Mouse (Mus musculus) heart, embryonic 13.5 days (tissue): Measurements from ENCODE around the gene Herc2. TPM values are rescaled to one million over a fixed set of nuclear protein-coding genes. Genes with fewer than 3 reads are reported as not detected.

Source experiments
- ATAC-seq: fragments of 200-750 bp; cut with Nextera tagmentation; 2 replicates; pipeline ENCODE4 v1.8.0; 2017; ENCODE audit warnings: moderate TSS enrichment; ENCODE audit not compliant: insufficient number of reproducible peaks, low FRiP score, low TSS enrichment; ENCODE audit errors: extremely low read depth
- H3K27ac ChIP-seq: fragments of 300-500 bp; sonication (generic); replicated peaks from 2 replicates; pipeline ENCODE4 v1.5.1; 2015; ENCODE audit warnings: moderate library complexity, mild to moderate bottlenecking, inconsistent platforms
- H3K27me3 ChIP-seq: fragments of 300-500 bp; sonication (generic); replicated peaks from 2 replicates; pipeline ENCODE4 v1.6.1; 2015; ENCODE audit warnings: mild to moderate bottlenecking, inconsistent platforms
- H3K36me3 ChIP-seq: fragments of 300-500 bp; sonication (generic); 2 replicates; pipeline ENCODE4 v1.6.1; 2015; ENCODE audit warnings: mild to moderate bottlenecking, inconsistent platforms
- H3K4me1 ChIP-seq: fragments of 300-500 bp; sonication (generic); 2 replicates; pipeline ENCODE4 v1.6.1; 2015; ENCODE audit warnings: inconsistent platforms
- H3K4me2 ChIP-seq: fragments of 300-500 bp; sonication (generic); 2 replicates; pipeline ENCODE4 v1.6.1; 2015; ENCODE audit warnings: inconsistent platforms, mild to moderate bottlenecking, moderate library complexity
- H3K4me3 ChIP-seq: fragments of 300-500 bp; sonication (generic); 2 replicates; pipeline ENCODE4 v1.5.1; 2015; ENCODE audit warnings: moderate library complexity, mild to moderate bottlenecking, inconsistent platforms
- H3K9ac ChIP-seq: fragments of 300-500 bp; sonication (generic); 2 replicates; pipeline ENCODE4 v1.6.1; 2015; ENCODE audit warnings: inconsistent platforms, mild to moderate bottlenecking, moderate library complexity
- H3K9me3 ChIP-seq: fragments of 300-500 bp; sonication (generic); 2 replicates; pipeline ENCODE4 v1.6.1; 2016; ENCODE audit warnings: inconsistent platforms
- WGBS: fragments of 180-500 bp; shearing (Covaris S2); methylation state at CpG from one replicate; pipeline ENCODE4 v1.1.7; 2015; ENCODE audit warnings: mixed read lengths; 5-methylcytosine and 5-hydroxymethylcytosine counted together
- polyA plus RNA-seq: library from polyadenylated mRNA; unstranded; fragments of >200 nt; fragmentation: Nextera tagmentation; extraction: Ambion mirVana; gene quantifications from 2 replicates; pipeline ENCODE4 v1.2.1, GENCODE M21; 2015

Gene Herc2
- polyA plus RNA-seq, 1 experiment from 2014 or later: 14.3 TPM

DNA sequence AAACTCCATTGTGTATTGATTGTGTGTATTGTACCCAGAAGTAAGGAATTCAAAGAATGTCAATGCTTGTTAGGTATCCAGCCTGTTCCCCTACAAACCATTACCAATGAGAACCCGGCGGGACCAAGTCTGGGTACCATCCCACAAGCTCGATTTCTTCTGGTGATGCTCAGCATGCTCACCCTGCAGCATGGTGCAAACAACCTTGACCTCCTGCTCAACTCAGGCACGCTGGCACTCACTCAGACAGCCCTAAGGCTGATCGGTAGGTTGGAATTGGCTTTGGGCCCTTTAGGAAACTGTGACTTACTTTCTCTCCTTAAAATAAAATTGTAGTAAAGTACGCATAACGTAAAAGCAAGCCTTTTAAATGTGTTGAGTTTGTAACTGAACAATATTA, 88.7 kb downstream of the Herc2 start:
- peaks cover 74% of the 10 kb centered on the region for H3K36me3 ChIP-seq
- ATAC-seq: no peak

DNA sequence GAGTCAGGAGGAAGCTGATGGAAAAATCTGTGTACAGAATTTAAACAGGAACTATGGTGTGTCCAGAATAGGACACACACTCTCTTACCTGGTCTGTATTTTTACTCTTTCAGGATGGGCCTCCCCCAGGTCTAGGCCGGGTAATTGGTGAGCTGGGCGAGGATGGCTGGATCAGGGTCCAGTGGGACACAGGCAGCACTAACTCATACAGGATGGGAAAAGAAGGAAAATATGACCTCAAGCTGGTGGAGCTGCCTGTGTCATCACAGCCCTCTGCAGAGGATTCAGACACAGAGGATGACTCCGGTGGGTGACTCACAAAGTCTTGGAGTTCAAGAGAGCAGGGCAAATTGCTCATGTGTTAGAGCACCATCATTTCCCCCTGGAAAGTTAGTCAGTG, 96.4 kb downstream of the Herc2 start:
- H3K4me2 ChIP-seq: no peak overlapping the region
- no peak overlapping the region for H3K9ac ChIP-seq
- no peaks in the 10 kb centered on the region for H3K4me1 ChIP-seq
- H3K27ac ChIP-seq: no peak overlapping the region
- whole genome bisulfite sequencing: 91% methylated on average over 3 of the region's 3 CpGs
- no peak for ATAC-seq
- peaks cover 75% of the 10 kb centered on the region for H3K36me3 ChIP-seq
- H3K27me3 ChIP-seq: no peaks in the 10 kb centered on the region
- H3K4me3 ChIP-seq: no peak overlapping the region
- H3K9me3 ChIP-seq: no peaks in the 10 kb centered on the region

More for the DNA sequence above, 88.7 kb downstream of the Herc2 start:
- Histone ChIP-seq H3K4me1 (no peaks in the 10 kb centered on the region), H3K9me3 (no peaks in the 10 kb centered on the region), H3K27me3 (no peaks in the 10 kb centered on the region), H3K4me2 (no peak overlapping the region), H3K27ac (no peak overlapping the region), H3K9ac (no peak overlapping the region), H3K4me3 (no peak overlapping the region)
- WGBS: 89% methylated on average over 7 of the region's 7 CpGs

DNA sequence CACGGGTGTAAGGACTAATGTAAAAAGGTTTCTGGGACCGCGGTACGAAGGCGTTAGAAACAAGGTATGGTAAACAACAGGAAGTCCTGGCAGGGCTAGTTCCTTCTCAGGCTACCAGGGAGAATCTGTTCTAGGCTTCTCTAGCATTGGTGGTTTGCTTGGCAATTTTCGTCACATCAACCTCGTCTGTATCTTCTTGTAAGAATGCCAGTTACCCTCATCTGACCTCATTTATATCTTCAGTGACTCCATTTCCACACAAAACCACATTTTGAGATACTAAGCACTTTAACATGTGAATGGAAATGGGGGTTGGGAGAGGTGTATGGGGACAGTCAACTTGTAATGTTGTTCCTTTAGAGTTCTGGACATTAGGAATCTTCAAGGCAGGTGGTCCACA, 98.9 kb downstream of the Herc2 start:
- no peak for ATAC-seq
- Histone ChIP-seq H3K9ac (no peak overlapping the region), H3K27me3 (no peaks in the 10 kb centered on the region), H3K4me2 (no peak overlapping the region), H3K36me3 (peaks cover 88% of the 10 kb centered on the region), H3K4me1 (no peaks in the 10 kb centered on the region), H3K27ac (no peak overlapping the region), H3K9me3 (no peaks in the 10 kb centered on the region), H3K4me3 (no peak overlapping the region)
- 89% methylated on average over 7 of the region's 7 CpGs for WGBS

GRCm38 (mm10) chr7:56151885-56152676, 102.1 kb downstream of the Herc2 start:
- H3K27me3 ChIP-seq: no peaks in the 10 kb centered on the region

GRCm38 (mm10) chr7:56153161-56153560, 103.2 kb downstream of the Herc2 start:
- H3K27ac ChIP-seq: no peak overlapping the region
- peaks cover 91% of the 10 kb centered on the region for H3K36me3 ChIP-seq
- ATAC-seq: no peak
- H3K9me3 ChIP-seq: no peaks in the 10 kb centered on the region
- H3K4me3 ChIP-seq: no peak overlapping the region
- H3K27me3 ChIP-seq: no peaks in the 10 kb centered on the region
- H3K9ac ChIP-seq: no peak overlapping the region
- WGBS: 90% methylated on average over 9 of the region's 9 CpGs
- H3K4me1 ChIP-seq: no peaks in the 10 kb centered on the region
- H3K4me2 ChIP-seq: no peak overlapping the region

More at GRCm38 (mm10) chr7:56151885-56152676, 102.1 kb downstream of the Herc2 start:
- H3K9ac ChIP-seq: no peak overlapping the region
- no peak for ATAC-seq
- H3K4me2 ChIP-seq: no peak overlapping the region
- no peaks in the 10 kb centered on the region for H3K4me1 ChIP-seq
- peaks cover 91% of the 10 kb centered on the region for H3K36me3 ChIP-seq
- H3K4me3 ChIP-seq: no peak overlapping the region
- no peak overlapping the region for H3K27ac ChIP-seq
- H3K9me3 ChIP-seq: no peaks in the 10 kb centered on the region
- 90% methylated on average over 16 of the region's 16 CpGs for WGBS

GRCm38 (mm10) chr7:56153625-56154024, 103.6 kb downstream of the Herc2 start:
- no peak for ATAC-seq
- Histone ChIP-seq H3K4me2 (no peak overlapping the region), H3K4me1 (no peaks in the 10 kb centered on the region), H3K27ac (no peak overlapping the region), H3K9ac (no peak overlapping the region), H3K36me3 (peaks cover 92% of the 10 kb centered on the region), H3K4me3 (no peak overlapping the region), H3K9me3 (no peaks in the 10 kb centered on the region), H3K27me3 (no peaks in the 10 kb centered on the region)
- WGBS: 87% methylated on average over 12 of the region's 12 CpGs

GRCm38 (mm10) chr7:56163316-56163715, 113.3 kb downstream of the Herc2 start:
- H3K27me3 ChIP-seq: no peaks in the 10 kb centered on the region
- no peaks in the 10 kb centered on the region for H3K4me1 ChIP-seq
- no peak overlapping the region for H3K4me2 ChIP-seq
- peaks cover 53% of the 10 kb centered on the region for H3K36me3 ChIP-seq
- no peak for ATAC-seq
- no peak overlapping the region for H3K4me3 ChIP-seq
- WGBS: 90% methylated on average over 4 of the region's 4 CpGs
- H3K9me3 ChIP-seq: no peaks in the 10 kb centered on the region
- H3K27ac ChIP-seq: no peak overlapping the region
- H3K9ac ChIP-seq: no peak overlapping the region

GRCm38 (mm10) chr7:56168713-56169112, 118.7 kb downstream of the Herc2 start:
- no peaks in the 10 kb centered on the region for H3K9me3 ChIP-seq
- no peak overlapping the region for H3K9ac ChIP-seq
- no peak overlapping the region for H3K4me3 ChIP-seq
- peaks cover 57% of the 10 kb centered on the region for H3K36me3 ChIP-seq
- 74% methylated on average over 7 of the region's 7 CpGs for WGBS
- no peak overlapping the region for H3K27ac ChIP-seq
- H3K4me1 ChIP-seq: no peaks in the 10 kb centered on the region
- H3K27me3 ChIP-seq: no peaks in the 10 kb centered on the region
- ATAC-seq: no peak
- H3K4me2 ChIP-seq: no peak overlapping the region

GRCm38 (mm10) chr7:56177371-56177770, 127.4 kb downstream of the Herc2 start:
- Histone ChIP-seq H3K9me3 (no peaks in the 10 kb centered on the region), H3K36me3 (peaks cover 41% of the 10 kb centered on the region), H3K9ac (no peak overlapping the region), H3K27ac (no peak overlapping the region), H3K4me1 (no peaks in the 10 kb centered on the region), H3K4me2 (no peak overlapping the region), H3K27me3 (no peaks in the 10 kb centered on the region), H3K4me3 (no peak overlapping the region)
- WGBS: 75% methylated on average over 3 of the region's 3 CpGs
- ATAC-seq: no peak

DNA sequence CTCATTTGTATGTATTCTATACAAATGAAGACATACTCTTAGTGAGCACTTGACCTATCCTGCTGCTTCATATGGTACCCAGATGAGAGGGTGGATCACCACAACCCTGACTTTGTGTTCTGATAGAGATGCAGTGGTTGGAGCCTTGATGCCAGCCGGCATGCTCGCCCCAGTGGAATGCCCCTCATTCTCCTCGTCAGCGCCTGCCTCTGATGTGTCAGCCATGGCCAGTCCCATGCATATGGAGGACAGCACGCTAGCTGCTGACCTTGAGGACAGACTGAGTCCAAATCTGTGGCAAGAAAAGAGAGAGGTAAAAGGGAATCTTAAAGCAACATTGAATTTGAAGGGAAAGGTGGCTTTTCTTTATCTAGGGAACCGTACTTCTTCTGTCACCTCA, 141.0 kb downstream of the Herc2 start:
- Histone ChIP-seq H3K9me3 (no peaks in the 10 kb centered on the region), H3K4me1 (no peaks in the 10 kb centered on the region), H3K4me2 (no peak overlapping the region), H3K27ac (no peak overlapping the region), H3K36me3 (peaks cover 75% of the 10 kb centered on the region), H3K9ac (no peak overlapping the region), H3K27me3 (no peaks in the 10 kb centered on the region), H3K4me3 (no peak overlapping the region)
- ATAC-seq: no peak
- WGBS: 68% methylated on average over 6 of the region's 6 CpGs

DNA sequence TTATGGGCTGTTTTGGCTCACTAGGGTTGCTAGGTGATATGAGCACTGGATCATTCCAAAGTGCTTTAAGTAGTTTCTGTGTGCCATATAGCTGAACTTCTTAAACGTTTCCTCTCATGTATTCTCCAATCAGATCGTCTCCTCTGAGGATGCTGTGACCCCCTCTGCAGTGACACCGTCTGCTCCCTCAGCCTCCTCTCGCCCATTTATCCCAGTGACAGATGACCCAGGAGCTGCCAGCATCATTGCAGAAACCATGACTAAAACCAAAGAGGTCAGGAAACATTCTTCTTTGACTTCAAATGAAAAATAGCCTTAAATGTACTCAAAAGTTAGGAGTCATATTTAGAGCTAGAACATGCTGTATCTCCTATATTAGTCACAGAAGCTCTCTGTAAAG, 141.7 kb downstream of the Herc2 start:
- Histone ChIP-seq H3K4me3 (no peak overlapping the region), H3K9me3 (no peaks in the 10 kb centered on the region), H3K27ac (no peak overlapping the region), H3K27me3 (no peaks in the 10 kb centered on the region), H3K4me2 (no peak overlapping the region), H3K4me1 (no peaks in the 10 kb centered on the region), H3K9ac (no peak overlapping the region), H3K36me3 (peaks cover 79% of the 10 kb centered on the region)
- WGBS: 79% methylated on average over 4 of the region's 4 CpGs
- ATAC-seq: no peak
